Mouse (Mus musculus) frontal cortex, postnatal 36 days (tissue): ENCODE measurements around the gene Lars2.
A peak's percentile ranks its signal among the peaks of the same experiment; 100 is the strongest.
"Not testable (repeated sequence)": the region's sequence is repeated elsewhere in the genome, so short reads cannot be mapped to it uniquely, and the experiment has no call there.

Experiments used
- DNase-seq, 2 experiments: peaks; one replicate each; pipeline ENCODE4 v3.0.0; 2022; ENCODE audit warnings: low spot score in 2 of 2

The Lars2 gene

GRCm38 (mm10) chr9:123366708-123367385 lies at the start of gene Lars2:
Gene Lars2 (plus strand): TSS chr9:123366927.
- peak; percentile 88 to 91 for DNase-seq

- DNase-seq, result no peak
Measured at GRCm38 (mm10) chr9:123326106-123326505, 40.6 kb upstream of the Lars2 start.

- DNase-seq, result no peak
Measured at GRCm38 (mm10) chr9:123328336-123328735, 38.4 kb upstream of the Lars2 start.

- DNase-seq, result no peak
Measured at GRCm38 (mm10) chr9:123329831-123330230, 36.9 kb upstream of the Lars2 start.

DNA sequence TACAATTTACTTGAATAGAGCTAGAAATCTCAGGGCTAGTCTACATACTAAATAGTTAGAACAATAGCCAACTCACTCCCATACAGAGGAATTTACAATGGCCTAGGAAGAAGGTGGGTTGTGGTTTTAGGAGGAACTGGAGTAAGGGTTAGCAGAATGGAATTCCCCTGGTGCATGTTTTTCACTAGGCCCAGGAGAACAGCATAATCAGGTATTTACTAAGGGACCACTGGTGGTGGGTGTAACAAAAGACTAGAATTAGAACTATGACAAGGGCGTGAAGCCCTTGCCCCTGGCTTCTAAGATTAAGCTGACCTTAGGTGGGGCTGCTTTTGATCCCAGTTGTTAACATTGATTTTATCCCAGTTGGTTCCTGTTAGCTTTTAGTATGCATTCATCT lies 36.5 kb upstream of the Lars2 start:
- DNase-seq, result not testable (repeated sequence)

- DNase-seq, result no peak
Measured at GRCm38 (mm10) chr9:123333479-123333878, 33.2 kb upstream of the Lars2 start.

DNA sequence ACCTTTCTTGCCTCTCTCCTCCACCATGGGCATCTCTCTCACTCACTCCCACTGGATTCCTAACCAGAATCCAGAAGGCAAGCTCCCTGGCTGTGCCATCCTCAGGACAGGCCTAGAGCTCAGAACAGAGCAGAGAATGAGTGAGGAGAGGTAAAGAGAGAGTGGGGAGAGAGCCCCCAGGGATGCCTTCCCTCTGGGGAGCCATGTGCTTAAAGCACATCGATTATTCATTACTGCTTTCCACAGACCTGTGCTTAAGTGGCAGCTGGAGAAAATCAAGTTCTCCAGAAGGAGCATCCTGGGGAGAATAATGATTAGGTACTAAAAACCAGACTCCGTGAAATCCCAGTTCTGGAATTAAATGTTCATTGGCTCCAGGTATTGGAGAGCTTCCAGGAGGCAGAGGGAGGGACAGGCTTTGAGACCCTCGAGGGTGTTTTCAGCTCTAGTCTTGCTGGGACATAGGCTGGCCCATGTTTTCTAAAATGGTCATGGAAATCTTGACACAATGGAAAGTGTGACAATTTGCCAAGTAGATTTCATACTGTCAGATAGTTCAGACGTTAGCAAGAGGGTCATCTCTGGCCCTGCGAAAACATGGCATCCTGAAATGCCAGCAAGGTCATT lies 31.6 kb upstream of the Lars2 start:
- DNase-seq, result no peak

DNA sequence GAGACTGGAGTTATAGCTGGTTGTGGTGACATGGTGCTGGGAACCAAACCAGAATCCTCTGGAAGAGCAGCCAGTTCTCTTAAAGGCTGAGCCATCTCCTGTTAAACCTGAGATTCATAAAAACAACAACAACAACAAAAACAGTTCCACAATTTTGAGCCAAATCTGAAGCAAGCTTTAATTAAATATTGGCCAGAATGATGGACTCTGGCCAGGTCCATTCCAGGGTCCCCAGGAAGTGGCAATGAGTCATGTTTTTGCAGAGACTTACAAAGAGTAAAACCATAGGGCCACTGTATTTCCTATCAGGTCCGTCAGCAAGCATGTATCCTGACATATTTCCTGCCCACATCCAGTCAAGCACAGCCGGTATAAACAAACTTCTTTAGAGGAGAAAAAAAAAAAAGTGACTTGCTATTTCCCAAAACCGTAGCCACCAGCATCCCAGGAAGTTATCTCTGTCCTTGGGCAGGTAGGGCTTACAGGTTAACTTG lies 27.0 kb upstream of the Lars2 start:
- no peak for DNase-seq

GRCm38 (mm10) chr9:123341256-123341655 lies 25.5 kb upstream of the Lars2 start:
- DNase-seq, result no peak

GRCm38 (mm10) chr9:123343069-123343468 lies 23.7 kb upstream of the Lars2 start:
- no peak for DNase-seq

DNA sequence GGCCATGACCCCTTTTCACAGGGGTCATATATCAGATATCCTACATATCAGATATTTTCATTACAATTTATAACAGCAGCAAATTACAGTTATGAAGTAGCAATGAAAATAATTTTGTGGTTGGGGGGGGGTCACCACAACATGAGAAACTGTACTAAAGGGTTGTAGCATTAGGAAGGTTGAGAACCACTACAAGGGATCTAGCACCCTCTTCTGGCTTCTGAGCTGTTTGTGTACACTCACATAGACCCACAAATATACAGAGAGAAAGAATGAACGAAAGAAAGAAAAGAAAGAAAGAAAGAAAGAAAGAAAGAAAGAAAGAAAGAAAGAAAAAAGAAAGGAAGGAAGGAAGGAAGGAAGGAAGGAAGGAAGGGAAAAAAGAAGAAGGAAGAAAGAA lies 17.4 kb upstream of the Lars2 start:
- DNase-seq, result not testable (repeated sequence)

GRCm38 (mm10) chr9:123359981-123360380 lies 6.7 kb upstream of the Lars2 start:
- no peak for DNase-seq

GRCm38 (mm10) chr9:123365353-123365752 lies 1.4 kb upstream of the Lars2 start:
- no peak for DNase-seq

- no peak for DNase-seq
Measured at GRCm38 (mm10) chr9:123365942-123366707, 602 bp upstream of the Lars2 start.

GRCm38 (mm10) chr9:123367636-123368035 lies 909 bp downstream of the Lars2 start:
- DNase-seq, result no peak

DNA sequence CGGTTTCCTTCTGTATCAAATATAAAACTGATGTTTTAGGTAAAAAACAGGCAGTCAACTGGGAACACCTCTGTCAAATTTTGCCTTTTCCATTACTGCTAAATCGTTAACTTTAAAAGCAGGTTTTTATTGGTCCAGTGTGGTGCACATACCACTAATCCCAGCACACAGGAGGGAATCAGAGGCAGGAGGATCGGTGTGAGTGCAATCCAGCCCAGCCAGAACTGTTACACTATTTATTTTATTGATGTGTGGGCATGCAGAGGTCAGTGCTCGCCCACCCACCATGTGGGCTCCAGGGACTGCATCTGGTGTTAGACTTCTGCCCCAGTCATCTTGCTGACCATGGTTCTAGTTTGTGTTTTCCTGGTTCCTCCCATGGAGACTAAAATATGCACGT lies 15.7 kb downstream of the Lars2 start:
- no peak for DNase-seq

DNA sequence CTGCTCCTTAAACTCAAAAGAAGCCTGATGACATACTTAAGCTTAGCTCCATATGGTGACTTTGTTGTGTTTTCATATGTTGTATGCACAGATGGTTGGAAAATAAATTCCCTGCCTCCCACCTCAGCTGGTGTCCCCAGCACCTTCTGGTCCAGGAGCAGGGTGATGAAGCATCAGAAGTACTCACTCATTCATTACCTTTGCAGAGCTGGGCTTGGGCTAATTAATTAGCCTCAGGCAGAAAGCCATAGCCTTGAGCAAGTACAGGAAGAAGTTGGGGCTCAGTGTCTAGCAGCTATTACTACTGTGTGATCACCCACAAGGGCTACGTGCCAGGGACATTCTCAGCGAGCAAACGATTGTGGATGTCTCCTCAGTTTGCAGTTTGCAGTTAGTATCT lies 18.0 kb downstream of the Lars2 start:
- DNase-seq, result peak; percentile 58 to 66

DNA sequence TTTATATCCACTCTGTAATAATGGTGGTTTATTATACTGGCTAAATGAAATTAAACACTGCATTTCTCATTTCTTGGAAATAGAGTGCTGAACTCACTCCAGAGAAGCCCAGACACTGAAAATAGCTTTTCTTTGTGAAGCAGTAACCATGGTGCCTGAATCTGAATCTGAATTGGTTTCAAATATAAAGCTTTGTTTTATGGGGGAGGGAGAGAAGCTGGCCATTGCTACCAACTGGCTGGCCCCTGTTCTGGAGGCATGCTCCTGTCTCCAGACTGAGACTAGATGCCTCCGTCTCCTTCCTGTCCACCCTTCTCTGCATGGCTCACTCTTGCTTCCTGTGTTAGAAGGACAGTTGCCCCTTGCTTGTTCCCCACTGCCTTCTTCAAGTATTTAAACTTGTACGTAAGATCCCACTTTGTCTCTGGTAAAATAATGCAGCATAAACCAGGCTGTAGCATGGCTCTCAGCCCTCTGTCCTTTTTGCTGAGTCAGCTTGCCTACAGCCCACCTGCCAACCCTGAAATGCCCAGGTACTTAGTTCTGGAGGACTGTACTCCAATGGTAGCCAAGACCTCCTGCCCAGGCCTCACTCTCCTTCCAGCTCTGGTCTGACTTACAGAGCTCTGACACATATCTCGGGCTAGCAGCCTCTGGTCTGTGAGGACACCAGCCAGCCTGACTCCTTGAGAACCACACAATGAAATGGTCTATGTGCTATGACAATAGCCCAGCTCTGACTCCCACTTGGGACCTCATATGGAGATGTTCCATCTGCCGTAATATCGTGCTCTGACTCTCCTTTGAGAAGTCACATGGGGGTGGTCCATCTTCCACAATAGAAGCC lies 18.8 kb downstream of the Lars2 start:
- DNase-seq, result no peak

GRCm38 (mm10) chr9:123386347-123386746 lies 19.6 kb downstream of the Lars2 start:
- DNase-seq, result no peak

DNA sequence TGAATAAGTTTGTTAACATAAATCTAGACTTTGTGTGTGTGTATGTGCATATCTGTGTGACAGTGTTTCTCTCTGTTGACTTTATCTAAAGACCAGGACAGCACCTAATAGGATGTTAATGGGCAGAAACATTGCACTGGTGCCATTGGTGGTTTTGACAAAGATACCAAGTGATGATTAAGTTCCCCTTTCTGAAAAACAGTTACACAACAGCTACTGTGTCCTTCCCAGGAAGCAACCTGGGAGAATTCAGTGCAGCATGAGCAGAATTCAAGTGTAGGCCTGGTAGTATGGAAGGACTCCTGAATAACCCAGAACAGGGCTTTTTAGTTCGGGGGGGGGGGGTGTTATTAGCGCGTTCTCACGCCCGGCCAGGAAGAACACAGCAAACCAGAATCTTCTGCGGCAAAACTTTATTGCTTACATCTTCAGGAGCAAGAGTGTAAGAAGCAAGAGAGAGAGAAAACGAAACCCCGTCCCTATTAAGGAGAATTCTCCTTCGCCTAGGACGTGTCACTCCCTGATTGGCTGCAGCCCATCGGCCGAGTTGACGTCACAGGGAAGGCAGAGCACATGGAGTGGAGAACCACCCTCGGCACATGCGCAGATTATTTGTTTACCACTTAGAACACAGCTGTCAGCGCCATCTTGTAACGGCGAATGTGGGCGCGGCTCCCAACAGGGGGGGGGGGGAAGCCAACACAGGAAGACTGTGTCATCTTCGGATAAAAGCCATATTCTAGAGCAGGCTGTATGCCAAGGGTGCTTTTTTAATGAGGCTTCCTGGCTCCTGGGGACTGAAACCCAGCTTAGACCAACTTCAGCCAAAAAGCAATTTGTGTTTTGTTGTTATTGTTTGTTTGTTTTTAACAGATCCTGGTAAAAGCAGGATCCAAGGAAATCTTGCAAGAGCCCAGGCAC lies 21.6 kb downstream of the Lars2 start:
- DNase-seq, result not testable (repeated sequence)
